Mouse (Mus musculus) thymus, adult 2 months (tissue): ENCODE results near the gene Tecpr2.

Source experiments
- CTCF ChIP-seq: fragments of 200-500 bp; IDR thresholded peaks from 2 replicates; pipeline ENCODE4 v1.5.1; 2012; ENCODE audit warnings: mild to moderate bottlenecking, control low read depth, low read length, moderate library complexity, borderline replicate concordance; ENCODE audit not compliant: control insufficient read depth, poor library complexity, insufficient read depth; ENCODE audit errors: extremely low read depth
- POLR2A ChIP-seq: fragments of 200-500 bp; IDR thresholded peaks from 2 replicates; pipeline ENCODE4 v1.6.1; 2012; ENCODE audit warnings: mild to moderate bottlenecking, low read length, control low read depth, moderate library complexity; ENCODE audit not compliant: control insufficient read depth, poor library complexity, insufficient read depth; ENCODE audit errors: extremely low read depth

- TF ChIP-seq POLR2A, result no peak
- no peak for TF ChIP-seq CTCF
These were observed 23.5 kb upstream of the Tecpr2 start for GRCm38 (mm10) chr12:110865571-110865970.
